Mouse (Mus musculus): ENCODE data around the gene Olfr906.

DNA sequence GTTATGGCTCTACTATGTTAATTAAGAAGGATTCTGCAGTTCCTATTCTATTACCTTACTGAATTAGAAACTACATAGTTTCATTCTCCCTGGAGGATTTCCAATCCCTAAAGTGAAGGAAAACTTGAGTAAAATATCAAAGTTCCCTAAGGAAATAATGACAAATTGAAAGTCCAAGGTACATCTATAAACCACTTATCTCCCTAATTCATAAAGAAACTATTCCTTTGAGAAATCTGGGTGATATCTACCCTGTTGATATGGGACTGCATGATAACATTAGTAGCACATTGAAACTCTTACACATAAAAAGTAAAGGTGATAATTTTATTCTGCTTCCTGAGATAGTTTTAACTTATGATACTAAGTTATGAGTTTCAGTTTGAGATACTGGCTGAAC is 16.1 kb upstream of the Olfr906 start, which contains the start of gene Olfr905:
- TF ChIP-seq CTCF (IDR thresholded peaks at IDR 0.05; ENCODE audit: low read depth, low read length) (no peak), GATA1 (IDR thresholded peaks at IDR 0.05; ENCODE audit: borderline replicate concordance, low read length) (no peak), POLR2AphosphoS5 (IDR thresholded peaks at IDR 0.05; ENCODE audit: insufficient replicate concordance, low read depth, low read length) (no peak)
